Mouse (Mus musculus) neural tube, embryonic 15.5 days (tissue): ENCODE measurements at regions not wholly inside any gene's neighbourhood (a gene's known extent, or its start where the extent isn't known, plus 50 kb on each side); places are given as distances from the start of the nearest gene placed in this dataset.
"Not testable (repeated sequence)": the region's sequence is repeated elsewhere in the genome, so short reads cannot be mapped to it uniquely, and the experiment has no call there.

Experiments
- ATAC-seq: fragments of 200-750 bp; cut with Nextera tagmentation; 2 replicates; pipeline ENCODE4 v1.8.0; 2017; ENCODE audit warnings: mild to moderate bottlenecking, moderate TSS enrichment, moderate library complexity; ENCODE audit not compliant: low FRiP score
- H3K27ac ChIP-seq: fragments of 300-500 bp; sonication (generic); replicated peaks from 2 replicates; pipeline ENCODE4 v1.5.1; 2015; ENCODE audit warnings: mild to moderate bottlenecking, inconsistent platforms
- H3K27me3 ChIP-seq: fragments of 300-500 bp; sonication (generic); replicated peaks from 2 replicates; pipeline ENCODE4 v1.6.1; 2015; ENCODE audit warnings: inconsistent platforms
- H3K36me3 ChIP-seq: fragments of 300-500 bp; sonication (generic); 2 replicates; pipeline ENCODE4 v1.6.1; 2015; ENCODE audit warnings: inconsistent platforms
- H3K4me1 ChIP-seq: fragments of 300-500 bp; sonication (generic); 2 replicates; pipeline ENCODE4 v1.6.1; 2015; ENCODE audit warnings: inconsistent platforms
- H3K4me2 ChIP-seq: fragments of 300-500 bp; sonication (generic); 2 replicates; pipeline ENCODE4 v1.6.1; 2015; ENCODE audit warnings: inconsistent platforms, mild to moderate bottlenecking, moderate library complexity
- H3K4me3 ChIP-seq: fragments of 300-500 bp; sonication (generic); replicated peaks from 2 replicates; pipeline ENCODE4 v1.5.1; 2015; ENCODE audit warnings: mild to moderate bottlenecking, inconsistent platforms
- H3K9ac ChIP-seq: fragments of 300-500 bp; sonication (generic); replicated peaks from 2 replicates; pipeline ENCODE4 v1.6.1; 2015; ENCODE audit warnings: mild to moderate bottlenecking, inconsistent platforms
- H3K9me3 ChIP-seq: fragments of 300-500 bp; sonication (generic); replicated peaks from 2 replicates; pipeline ENCODE4 v1.6.1; 2016; ENCODE audit warnings: inconsistent platforms
- WGBS: fragments of 180-500 bp; shearing (Covaris S2); methylation state at CpG from one replicate; pipeline ENCODE4 v1.1.7; 2015; ENCODE audit warnings: mixed read lengths; 5-methylcytosine and 5-hydroxymethylcytosine counted together

- no peak overlapping the region for H3K9ac ChIP-seq
- H3K36me3 ChIP-seq, result no peaks in the 10 kb centered on the region
- H3K4me2 ChIP-seq, result no peak overlapping the region
- no peak overlapping the region for H3K27ac ChIP-seq
- no peaks in the 10 kb centered on the region for H3K4me1 ChIP-seq
- H3K27me3 ChIP-seq, result no peaks in the 10 kb centered on the region
- WGBS, result 83% methylated on average over 1 of the region's 1 CpGs
- no peak overlapping the region for H3K4me3 ChIP-seq
- no peaks in the 10 kb centered on the region for H3K9me3 ChIP-seq
- no peak for ATAC-seq
Measured at GRCm38 (mm10) chr9:94163671-94164070, 374.2 kb downstream of the 1190002N15Rik start.

- Histone ChIP-seq H3K36me3 (no peaks in the 10 kb centered on the region), H3K27me3 (no peaks in the 10 kb centered on the region), H3K9ac (no peak overlapping the region), H3K4me1 (no peaks in the 10 kb centered on the region), H3K4me2 (no peak overlapping the region), H3K4me3 (no peak overlapping the region), H3K27ac (no peak overlapping the region), H3K9me3 (no peaks in the 10 kb centered on the region)
- 74% methylated on average over 2 of the region's 2 CpGs for WGBS
- ATAC-seq, result no peak
Measured at GRCm38 (mm10) chr9:94155581-94155980, 382.3 kb downstream of the 1190002N15Rik start.

DNA sequence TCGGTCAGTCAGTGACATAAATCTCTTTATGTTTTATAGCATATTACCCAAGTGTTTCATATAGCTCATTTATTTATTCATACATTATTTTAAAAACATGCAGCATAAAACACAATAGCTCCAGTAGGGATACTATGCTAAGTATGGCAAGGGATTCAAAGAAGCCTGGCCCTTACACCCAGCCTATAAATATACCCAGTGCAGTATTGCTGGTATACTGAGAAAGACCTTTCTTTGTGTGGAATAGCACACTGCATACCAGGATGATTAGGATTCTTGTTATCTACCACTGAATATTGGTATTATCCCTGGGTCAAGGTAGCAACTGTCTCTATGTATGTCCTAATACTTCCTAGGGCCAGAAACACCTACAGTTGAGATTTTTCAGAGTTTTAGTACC lies 389.4 kb downstream of the 1190002N15Rik start:
- Histone ChIP-seq H3K27ac (no peak overlapping the region), H3K4me3 (no peak overlapping the region), H3K4me2 (no peak overlapping the region), H3K9me3 (no peaks in the 10 kb centered on the region), H3K36me3 (no peaks in the 10 kb centered on the region), H3K9ac (no peak overlapping the region), H3K4me1 (no peaks in the 10 kb centered on the region), H3K27me3 (no peaks in the 10 kb centered on the region)
- 0 out of 2 replicates have a peak, but pooled peaks have one; percentile 45 for ATAC-seq
- 38% methylated on average over 1 of the region's 1 CpGs for WGBS

GRCm38 (mm10) chr9:94146787-94147186 lies 391.1 kb downstream of the 1190002N15Rik start:
- no peaks in the 10 kb centered on the region for H3K9me3 ChIP-seq
- no peaks in the 10 kb centered on the region for H3K4me1 ChIP-seq
- no peak overlapping the region for H3K9ac ChIP-seq
- 91% methylated on average over 3 of the region's 3 CpGs for WGBS
- ATAC-seq, result no peak
- H3K4me2 ChIP-seq, result no peak overlapping the region
- H3K27ac ChIP-seq, result no peak overlapping the region
- no peak overlapping the region for H3K4me3 ChIP-seq
- H3K36me3 ChIP-seq, result no peaks in the 10 kb centered on the region
- H3K27me3 ChIP-seq, result no peaks in the 10 kb centered on the region

DNA sequence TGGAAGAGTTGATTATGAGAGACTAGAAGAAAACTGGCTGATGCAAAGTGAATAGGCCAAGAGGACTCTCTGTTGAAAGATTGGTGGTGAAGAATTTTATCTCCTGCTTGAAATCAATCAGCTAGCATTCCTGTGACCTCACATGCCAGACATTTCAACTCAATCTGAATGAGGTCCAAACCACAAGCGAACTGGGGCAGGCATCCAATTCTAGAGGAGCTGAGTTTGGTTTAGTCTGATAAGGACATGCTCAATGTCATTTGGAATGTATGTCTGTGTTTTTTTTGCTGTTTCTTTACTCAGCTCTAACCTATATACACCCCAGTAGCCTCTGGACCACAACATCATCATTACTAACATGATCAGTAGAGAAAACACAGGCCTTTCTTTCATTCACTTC lies 401.4 kb downstream of the 1190002N15Rik start:
- no peak overlapping the region for H3K4me2 ChIP-seq
- 79% methylated on average over 1 of the region's 1 CpGs for WGBS
- H3K4me1 ChIP-seq, result no peaks in the 10 kb centered on the region
- no peaks in the 10 kb centered on the region for H3K36me3 ChIP-seq
- H3K27ac ChIP-seq, result no peak overlapping the region
- no peaks in the 10 kb centered on the region for H3K9me3 ChIP-seq
- ATAC-seq, result no peak
- no peak overlapping the region for H3K9ac ChIP-seq
- H3K27me3 ChIP-seq, result no peaks in the 10 kb centered on the region
- no peak overlapping the region for H3K4me3 ChIP-seq

GRCm38 (mm10) chr9:94133682-94134081 lies 404.2 kb downstream of the 1190002N15Rik start:
- Histone ChIP-seq H3K27me3 (no peaks in the 10 kb centered on the region), H3K36me3 (no peaks in the 10 kb centered on the region), H3K4me2 (no peak overlapping the region), H3K9me3 (no peaks in the 10 kb centered on the region), H3K9ac (no peak overlapping the region), H3K4me1 (no peaks in the 10 kb centered on the region), H3K4me3 (no peak overlapping the region), H3K27ac (no peak overlapping the region)
- whole genome bisulfite sequencing, result 92% methylated on average over 2 of the region's 2 CpGs
- no peak for ATAC-seq

DNA sequence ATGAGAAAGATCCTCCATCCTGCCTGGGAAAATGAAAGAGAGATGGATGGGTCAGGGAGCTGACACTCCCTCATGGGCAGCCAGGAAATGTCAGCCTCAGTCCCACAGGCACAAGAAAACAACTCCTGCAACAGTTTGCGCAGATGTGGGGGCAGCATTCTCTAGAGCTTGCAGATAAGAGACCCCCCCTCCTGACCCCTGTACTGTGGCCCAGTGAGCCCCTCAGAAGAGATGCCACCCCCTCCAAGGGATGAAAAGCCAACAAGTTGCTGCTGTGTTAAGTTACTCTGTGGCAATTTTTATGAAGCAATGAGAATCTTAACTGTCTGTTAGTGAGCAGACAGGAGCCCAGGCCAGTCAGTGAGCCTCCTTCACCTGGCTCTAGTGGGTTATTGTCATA lies 406.5 kb downstream of the 1190002N15Rik start:
- H3K4me2 ChIP-seq, result no peak overlapping the region
- no peaks in the 10 kb centered on the region for H3K4me1 ChIP-seq
- H3K36me3 ChIP-seq, result no peaks in the 10 kb centered on the region
- ATAC-seq, result no peak
- no peak overlapping the region for H3K9ac ChIP-seq
- no peak overlapping the region for H3K27ac ChIP-seq
- 96% methylated on average over 1 of the region's 1 CpGs for WGBS
- H3K9me3 ChIP-seq, result no peaks in the 10 kb centered on the region
- H3K4me3 ChIP-seq, result no peak overlapping the region
- H3K27me3 ChIP-seq, result no peaks in the 10 kb centered on the region

DNA sequence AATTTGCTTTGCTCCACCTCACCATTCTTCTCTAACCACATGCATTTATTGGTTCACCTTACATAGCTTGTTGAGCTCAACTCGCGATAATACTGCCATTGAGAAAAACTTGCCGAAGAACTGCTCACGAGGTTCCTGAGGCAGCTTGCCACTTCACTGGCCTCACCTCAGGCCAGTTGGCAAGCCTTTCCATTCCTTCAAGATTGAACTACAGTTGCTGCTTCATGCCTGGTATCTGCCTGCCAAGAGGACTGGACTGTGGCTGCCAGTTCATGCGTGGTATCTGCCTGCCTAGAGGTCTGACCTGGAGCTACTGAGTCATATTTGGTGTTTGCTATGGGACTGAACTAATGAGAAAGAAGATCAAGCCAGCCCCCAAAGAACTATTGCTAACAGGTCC lies 420.9 kb downstream of the 1190002N15Rik start:
- Histone ChIP-seq H3K27me3 (no peaks in the 10 kb centered on the region), H3K9me3 (no peaks in the 10 kb centered on the region), H3K4me2 (no peak overlapping the region), H3K4me3 (no peak overlapping the region), H3K36me3 (no peaks in the 10 kb centered on the region), H3K4me1 (no peaks in the 10 kb centered on the region), H3K27ac (no peak overlapping the region), H3K9ac (no peak overlapping the region)
- no peak for ATAC-seq
- WGBS, result 92% methylated on average over 5 of the region's 5 CpGs

DNA sequence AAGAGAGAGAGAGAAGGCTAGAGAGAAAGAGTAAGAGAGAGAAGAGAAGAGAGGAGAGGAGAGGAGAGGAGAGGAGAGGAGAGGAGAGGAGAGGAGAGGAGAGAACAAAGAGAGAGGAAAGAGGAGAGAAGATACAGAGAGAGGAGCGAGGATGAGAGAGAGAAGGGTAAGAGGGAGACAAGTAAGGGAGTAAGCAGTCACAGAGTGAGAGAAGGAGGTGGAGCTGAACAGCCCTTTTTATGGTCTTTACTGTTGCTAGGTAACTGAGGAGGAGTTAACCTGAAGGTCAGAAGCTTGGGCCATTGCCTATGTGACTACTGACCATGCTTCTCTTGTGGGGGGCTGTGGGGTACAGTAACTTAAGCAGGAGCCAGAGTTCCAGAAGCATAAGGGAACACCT lies 430.2 kb downstream of the 1190002N15Rik start:
- not testable (repeated sequence) for H3K36me3 ChIP-seq, H3K4me3 ChIP-seq, H3K9ac ChIP-seq, H3K4me2 ChIP-seq, ATAC-seq, H3K4me1 ChIP-seq, H3K27me3 ChIP-seq, H3K27ac ChIP-seq, H3K9me3 ChIP-seq
- WGBS, result 55% methylated on average over 1 of the region's 1 CpGs

DNA sequence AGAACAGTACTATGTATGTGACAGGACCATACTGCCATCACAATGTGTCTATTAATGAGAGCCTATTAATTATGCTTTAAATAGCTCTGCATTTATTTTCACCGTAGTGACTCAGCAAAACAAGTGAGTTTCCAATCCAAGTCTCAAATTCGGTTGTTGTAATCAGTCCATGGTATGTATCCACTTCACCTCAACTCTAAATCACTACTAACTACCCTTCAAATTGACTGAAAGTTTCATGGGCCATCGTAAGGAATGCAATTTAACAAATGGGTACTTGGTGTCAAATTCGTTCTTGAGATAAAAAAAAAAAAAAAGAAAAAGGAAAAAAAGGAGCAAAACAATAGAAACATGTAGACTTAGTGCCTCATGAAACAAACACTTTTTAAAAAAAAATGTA lies 433.2 kb downstream of the 1190002N15Rik start:
- no peaks in the 10 kb centered on the region for H3K4me1 ChIP-seq
- H3K9ac ChIP-seq, result no peak overlapping the region
- 91% methylated on average over 4 of the region's 4 CpGs for WGBS
- H3K27ac ChIP-seq, result no peak overlapping the region
- no peak overlapping the region for H3K4me3 ChIP-seq
- H3K9me3 ChIP-seq, result no peaks in the 10 kb centered on the region
- no peak overlapping the region for H3K4me2 ChIP-seq
- ATAC-seq, result no peak
- no peaks in the 10 kb centered on the region for H3K27me3 ChIP-seq
- no peaks in the 10 kb centered on the region for H3K36me3 ChIP-seq

DNA sequence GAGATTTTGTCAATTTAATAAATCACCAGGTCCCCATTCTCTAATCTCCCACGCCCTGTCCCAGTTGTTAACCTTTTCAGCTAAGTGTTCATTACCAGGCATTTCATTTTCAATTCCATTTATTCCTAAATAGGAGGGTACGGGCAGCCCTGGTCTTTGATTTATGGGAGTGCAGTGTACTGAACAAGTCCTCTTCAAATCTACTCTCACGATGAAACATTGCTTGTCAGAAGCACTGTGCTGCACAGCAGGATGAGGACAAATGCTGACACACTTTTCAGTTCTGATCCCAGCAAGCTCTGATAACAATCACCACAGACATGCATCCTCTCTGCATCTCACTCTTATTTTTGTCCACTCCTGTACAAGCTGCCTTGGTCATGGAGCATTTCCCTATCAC lies 435.9 kb downstream of the 1190002N15Rik start:
- Histone ChIP-seq H3K9ac (no peak overlapping the region), H3K27ac (no peak overlapping the region), H3K27me3 (no peaks in the 10 kb centered on the region), H3K4me3 (no peak overlapping the region), H3K9me3 (no peaks in the 10 kb centered on the region), H3K4me2 (no peak overlapping the region), H3K36me3 (no peaks in the 10 kb centered on the region), H3K4me1 (no peaks in the 10 kb centered on the region)
- no peak for ATAC-seq
- 44% methylated on average over 3 of the region's 3 CpGs for WGBS

DNA sequence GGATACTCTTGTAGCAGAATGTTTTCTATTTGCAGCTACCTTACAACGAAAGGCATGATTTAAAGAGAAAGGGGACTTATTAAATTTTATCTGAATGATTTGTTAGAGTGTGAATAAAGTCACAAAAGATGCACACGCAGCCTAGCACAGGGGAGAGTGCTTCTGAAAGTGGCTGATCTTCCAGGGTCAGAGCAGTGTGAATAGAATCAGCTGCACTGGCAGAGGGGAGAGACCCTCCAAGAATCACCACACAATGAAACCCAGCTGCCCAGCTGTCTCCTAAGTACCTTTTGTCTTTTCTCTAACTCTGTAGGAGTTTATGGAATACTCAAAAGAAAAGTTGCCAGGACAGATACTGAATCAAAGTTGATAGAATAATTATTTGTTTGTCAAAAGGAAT lies 443.1 kb downstream of the 1190002N15Rik start:
- H3K27ac ChIP-seq, result no peak overlapping the region
- ATAC-seq, result no peak
- H3K9ac ChIP-seq, result no peak overlapping the region
- H3K27me3 ChIP-seq, result no peaks in the 10 kb centered on the region
- H3K4me2 ChIP-seq, result no peak overlapping the region
- WGBS, result 26% methylated on average over 2 of the region's 2 CpGs
- no peak overlapping the region for H3K4me3 ChIP-seq
- H3K4me1 ChIP-seq, result no peaks in the 10 kb centered on the region; the same call in 1 of the 2 replicates
- H3K36me3 ChIP-seq, result no peaks in the 10 kb centered on the region
- no peaks in the 10 kb centered on the region for H3K9me3 ChIP-seq

GRCm38 (mm10) chr9:94091658-94092225 lies 446.1 kb downstream of the 1190002N15Rik start:
- Histone ChIP-seq H3K4me2 (no peak overlapping the region), H3K4me3 (no peak overlapping the region), H3K27me3 (no peaks in the 10 kb centered on the region), H3K27ac (no peak overlapping the region), H3K4me1 (no peaks in the 10 kb centered on the region; the same call in 1 of the 2 replicates), H3K9ac (no peak overlapping the region), H3K36me3 (no peaks in the 10 kb centered on the region), H3K9me3 (no peaks in the 10 kb centered on the region)
- ATAC-seq, result no peak
- WGBS, result 39% methylated on average over 7 of the region's 7 CpGs
